Mouse (Mus musculus) bone marrow macrophage, adult 2 months (primary cell): ENCODE results near the gene Bod1. TPM values are rescaled to one million over a fixed set of nuclear protein-coding genes. Genes with fewer than 3 reads are reported as not detected.
A peak's percentile ranks its signal among the peaks of the same experiment; 100 is the strongest.

Experiments
- H3K27ac ChIP-seq: 2 replicates; pipeline ENCODE4 v1.5.1; 2012; ENCODE audit warnings: low read depth, low read length; ENCODE audit not compliant: insufficient read depth
- H3K4me1 ChIP-seq: 2 replicates; pipeline ENCODE4 v1.6.1; 2012; ENCODE audit warnings: low read length; ENCODE audit not compliant: control insufficient read depth, insufficient read depth
- H3K4me3 ChIP-seq: 2 replicates; pipeline ENCODE4 v1.5.1; 2012; ENCODE audit warnings: mild to moderate bottlenecking, low read length, moderate library complexity; ENCODE audit not compliant: insufficient read depth
- CTCF ChIP-seq: IDR thresholded peaks from 2 replicates; pipeline ENCODE4 v1.5.1; 2012; ENCODE audit warnings: low read depth, mild to moderate bottlenecking, low read length, moderate library complexity
- POLR2A ChIP-seq: IDR thresholded peaks from 2 replicates; pipeline ENCODE4 v1.6.1; 2012; ENCODE audit warnings: mild to moderate bottlenecking, low read depth, low read length, borderline replicate concordance
- polyA plus RNA-seq: library from polyadenylated mRNA; stranded (reverse); fragments of >200 nt; gene quantifications from 2 replicates; pipeline ENCODE4 v1.2.4, GENCODE M21; 2012; ENCODE audit not compliant: missing spikeins, insufficient read depth, insufficient read length

The Bod1 gene
- polyA plus RNA-seq, 1 experiment: 12.6 TPM

GRCm38 (mm10) chr11:31646571-31646970, 25.1 kb downstream of the Bod1 start:
- no peak overlapping the region for H3K27ac ChIP-seq
- no peak overlapping the region for H3K4me3 ChIP-seq
- TF ChIP-seq CTCF (no peak), POLR2A (no peak)
- no peaks in the 10 kb centered on the region for H3K4me1 ChIP-seq

- TF ChIP-seq CTCF: no peak
- TF ChIP-seq POLR2A: no peak
- H3K4me1 ChIP-seq: no peaks in the 10 kb centered on the region
- no peak overlapping the region for H3K27ac ChIP-seq
- no peak overlapping the region for H3K4me3 ChIP-seq
Measured at GRCm38 (mm10) chr11:31643120-31643519, 28.6 kb downstream of the Bod1 start.

- Histone ChIP-seq H3K4me3 (no peak overlapping the region), H3K27ac (no peak overlapping the region), H3K4me1 (no peaks in the 10 kb centered on the region)
- TF ChIP-seq POLR2A: no peak
- TF ChIP-seq CTCF: no peak
Measured at GRCm38 (mm10) chr11:31641066-31641810, 30.4 kb downstream of the Bod1 start.

DNA sequence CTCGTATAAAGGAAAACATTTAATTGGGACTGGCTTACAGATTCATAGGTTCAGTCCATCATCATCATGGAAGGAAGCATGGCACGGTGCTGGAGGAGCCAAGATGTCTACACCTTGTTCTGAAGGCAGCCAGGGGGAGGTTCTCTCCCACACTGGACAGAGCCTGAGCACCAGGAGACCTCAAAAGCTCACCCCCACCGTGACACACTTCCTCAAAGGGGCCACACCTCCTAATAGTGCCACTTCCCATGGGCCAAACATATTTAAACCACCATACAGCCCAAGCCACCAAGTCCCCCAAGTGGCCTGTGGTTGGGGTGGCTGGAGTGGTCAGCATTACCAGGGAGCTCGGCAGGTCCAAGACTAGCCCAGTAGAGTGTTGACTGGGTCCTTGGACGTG, 31.5 kb downstream of the Bod1 start:
- TF ChIP-seq CTCF (no peak), POLR2A (no peak)
- Histone ChIP-seq H3K4me1 (no peaks in the 10 kb centered on the region), H3K27ac (no peak overlapping the region), H3K4me3 (no peak overlapping the region)

- TF ChIP-seq CTCF: peak; percentile 73
- no peak for TF ChIP-seq POLR2A
- Histone ChIP-seq H3K4me3 (no peak overlapping the region), H3K4me1 (no peaks in the 10 kb centered on the region), H3K27ac (no peak overlapping the region)
Measured at GRCm38 (mm10) chr11:31637788-31638373, 33.8 kb downstream of the Bod1 start.

DNA sequence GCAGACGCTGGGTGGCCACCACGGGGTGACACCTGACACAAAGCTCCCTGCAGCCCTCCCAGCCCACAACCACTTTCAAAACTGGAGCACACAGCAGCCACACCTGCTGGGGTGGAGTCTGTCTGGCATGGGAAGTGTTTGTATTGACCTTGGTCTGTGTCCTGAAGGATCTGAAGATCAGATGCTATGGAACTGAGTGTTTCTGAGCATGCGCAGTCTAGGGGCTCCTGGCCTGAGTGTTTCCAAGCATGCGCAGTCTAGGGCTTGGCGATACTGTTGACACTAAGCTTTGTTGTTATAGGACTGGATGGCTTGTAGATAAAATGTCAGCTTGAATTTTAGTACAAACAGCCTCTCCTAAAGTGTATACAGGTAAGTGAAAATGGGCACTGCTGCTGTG, 43.0 kb downstream of the Bod1 start:
- H3K4me1 ChIP-seq: no peaks in the 10 kb centered on the region
- no peak overlapping the region for H3K4me3 ChIP-seq
- TF ChIP-seq CTCF: no peak
- TF ChIP-seq POLR2A: no peak
- no peak overlapping the region for H3K27ac ChIP-seq

- Histone ChIP-seq H3K27ac (no peak overlapping the region), H3K4me1 (no peaks in the 10 kb centered on the region), H3K4me3 (no peak overlapping the region)
- TF ChIP-seq POLR2A (no peak), CTCF (no peak)
Measured at GRCm38 (mm10) chr11:31620796-31621195, 50.9 kb downstream of the Bod1 start.

- no peak overlapping the region for H3K4me3 ChIP-seq
- no peak overlapping the region for H3K27ac ChIP-seq
- no peaks in the 10 kb centered on the region for H3K4me1 ChIP-seq
- TF ChIP-seq POLR2A (no peak), CTCF (no peak)
Measured at GRCm38 (mm10) chr11:31617797-31618196, 53.9 kb downstream of the Bod1 start.

DNA sequence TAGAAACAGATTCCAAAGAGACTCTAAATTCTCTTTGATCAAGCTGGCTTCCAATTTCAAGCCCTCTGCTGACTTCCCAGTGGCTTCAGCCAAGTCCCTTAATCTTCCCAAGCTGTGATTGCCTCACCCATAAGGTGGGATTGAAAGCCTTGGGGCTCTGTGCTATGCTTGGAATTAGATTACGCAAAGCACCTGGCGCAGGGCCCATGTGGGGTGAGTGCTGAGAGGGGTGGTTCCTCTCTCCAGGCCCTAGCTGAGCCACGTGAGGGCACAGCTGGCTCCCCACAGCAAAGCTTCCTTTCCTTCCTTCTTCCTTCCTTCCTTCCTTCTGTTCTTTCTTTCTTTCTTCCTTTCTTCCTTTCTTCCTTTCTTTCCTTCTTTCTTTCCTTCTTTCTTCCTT, 54.4 kb downstream of the Bod1 start:
- Histone ChIP-seq H3K27ac (no peak overlapping the region), H3K4me1 (no peaks in the 10 kb centered on the region), H3K4me3 (no peak overlapping the region)
- TF ChIP-seq POLR2A (no peak), CTCF (no peak)

DNA sequence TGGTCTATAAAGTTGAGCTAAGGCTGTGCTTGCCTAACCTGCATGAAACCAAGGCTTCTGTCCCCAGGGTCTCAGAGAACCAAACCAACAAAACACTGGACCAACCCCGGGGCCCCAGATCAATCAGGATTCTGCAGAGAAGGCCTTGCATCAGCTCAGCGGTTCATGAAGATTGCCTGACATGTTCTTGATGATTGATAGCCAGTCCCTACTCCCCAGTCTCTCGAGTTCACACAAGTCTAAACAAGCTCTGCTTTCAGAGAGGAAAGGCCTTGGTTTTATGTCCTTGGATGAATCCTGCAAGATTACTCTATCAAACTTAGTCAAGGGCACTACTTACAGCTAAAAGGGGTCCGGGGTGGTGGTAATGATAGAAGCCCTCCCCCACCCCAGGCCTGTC, 55.0 kb downstream of the Bod1 start:
- Histone ChIP-seq H3K4me1 (no peaks in the 10 kb centered on the region), H3K27ac (no peak overlapping the region), H3K4me3 (no peak overlapping the region)
- TF ChIP-seq POLR2A: no peak
- TF ChIP-seq CTCF: no peak

Other genes starting within 250 kb of the Bod1 start
- gene Cpeb4, start 200.3 kb upstream of the Bod1 start, polyA plus RNA-seq: 43.4 and 46.6 TPM in 2 replicates